Mouse (Mus musculus): ENCODE results near the gene Rasal2.

- TF ChIP-seq ZC3H11A (IDR thresholded peaks at IDR 0.05; ENCODE audit: borderline replicate concordance, low read depth, low read length) (no peak), CHD2 (IDR thresholded peaks at IDR 0.05; ENCODE audit: low read depth, low read length) (no peak), HCFC1 (IDR thresholded peaks at IDR 0.05; ENCODE audit: borderline replicate concordance, insufficient read depth, low read length) (no peak)
Observed at GRCm38 (mm10) chr1:157137854-157138241, 274.5 kb downstream of the Rasal2 start.
